In genomic region chr16:90801251-90801650, GRCm38 (mm10) we compare ENCODE assay signal across 13 mouse cellular contexts. TPM values are rescaled to one million over a fixed set of nuclear protein-coding genes. Genes with fewer than 3 reads are reported as not detected.
DNase-seq lines count a peak whose midpoint lies in the region.
"Had no signal": no experiment of that assay in that cellular context is flagged by ENCODE, and none has a peak within 500 bp of the region (broad histone marks: within the 10 kb centered on the region; RNA-seq: fewer than 3 reads in every experiment).

No protein-coding gene starts in this region.

- DNase-seq in heart, adult 18-20 months, result peak; percentile 30 to 43
- no peak for DNase-seq in heart, postnatal 10 days
- peak; percentile 21 to 44 for DNase-seq in left cerebral cortex, adult 18-20 months (ENCODE audit: low spot score in 2 of 2)
- DNase-seq in left cerebral cortex, postnatal 10 days (ENCODE audit: extremely low spot score in 1 of 2, low spot score in 2 of 2), result no peak
- DNase-seq in testis, postnatal 14 days (ENCODE audit: low spot score), result peak; percentile 46
- no peak for DNase-seq in testis, postnatal 10 days (ENCODE audit: low spot score)
- no peak for DNase-seq in kidney, adult 18-20 months
- DNase-seq: adrenal gland, adult 8-10 months; cerebellum, adult 11 months; cerebellum, adult 8-10 months; gastrocnemius, postnatal 36 days; heart, adult 2 months had no signal

- intact Hi-C loops in heart, postnatal 10 days (cut with DNase I), result no loop called here
- intact Hi-C loops in left cerebral cortex, postnatal 10 days (cut with DNase I), result no loop called here

RNA-seq across cellular contexts. Expression of gene Urb1, which starts 9.0 kb away (rescaled TPM):
- total RNA-seq in heart, adult 18-20 months (2021), result 1 to 10 TPM; 5.5 to 7.3 TPM
- total RNA-seq in heart, postnatal 10 days (2021), result 10 to 100 TPM; 10.8 to 11.3 TPM
- total RNA-seq in left cerebral cortex, adult 18-20 months (2021), result 10 to 100 TPM; 14.3 to 16.4 TPM
- total RNA-seq in left cerebral cortex, postnatal 10 days (2021), result 10 to 100 TPM; 16.1 to 17.6 TPM

RNA-seq across cellular contexts. Expression of gene Eva1c, which starts 25.3 kb away (rescaled TPM):
- total RNA-seq in heart, adult 18-20 months (2021), result 1 to 10 TPM; 1.7 to 3.1 TPM
- total RNA-seq in heart, postnatal 10 days (2021), result 1 to 10 TPM; 1.6 to 2.9 TPM
- 1 to 10 TPM; 3.0 to 3.3 TPM for total RNA-seq in left cerebral cortex, adult 18-20 months (2021)
- total RNA-seq in left cerebral cortex, postnatal 10 days (2021), result 1 to 10 TPM; 1.8 to 1.9 TPM
- total RNA-seq: common myeloid progenitor, adult 5-6 weeks had no signal

Comparison
In these comparisons a context has a peak if more than half of its experiments do, and no peak if none do; other contexts are left out.
1. DNase-seq: peak in heart, adult 18-20 months (2 of 2), left cerebral cortex, adult 18-20 months (2 of 2) and testis, postnatal 14 days (single experiment); none in heart, postnatal 10 days (0 of 2), left cerebral cortex, postnatal 10 days (0 of 2), testis, postnatal 10 days (single experiment) and kidney, adult 18-20 months (single experiment).